Mouse (Mus musculus): ENCODE results near the gene Rpl18. TPM values are rescaled to one million over a fixed set of nuclear protein-coding genes. Genes with fewer than 3 reads are reported as not detected.

Gene Rpl18
- 1,000 to 10,000 TPM; 1,609 to 2,946 (median 2,383) TPM for polyA plus RNA-seq (2017; shearing (Covaris generic))

DNA sequence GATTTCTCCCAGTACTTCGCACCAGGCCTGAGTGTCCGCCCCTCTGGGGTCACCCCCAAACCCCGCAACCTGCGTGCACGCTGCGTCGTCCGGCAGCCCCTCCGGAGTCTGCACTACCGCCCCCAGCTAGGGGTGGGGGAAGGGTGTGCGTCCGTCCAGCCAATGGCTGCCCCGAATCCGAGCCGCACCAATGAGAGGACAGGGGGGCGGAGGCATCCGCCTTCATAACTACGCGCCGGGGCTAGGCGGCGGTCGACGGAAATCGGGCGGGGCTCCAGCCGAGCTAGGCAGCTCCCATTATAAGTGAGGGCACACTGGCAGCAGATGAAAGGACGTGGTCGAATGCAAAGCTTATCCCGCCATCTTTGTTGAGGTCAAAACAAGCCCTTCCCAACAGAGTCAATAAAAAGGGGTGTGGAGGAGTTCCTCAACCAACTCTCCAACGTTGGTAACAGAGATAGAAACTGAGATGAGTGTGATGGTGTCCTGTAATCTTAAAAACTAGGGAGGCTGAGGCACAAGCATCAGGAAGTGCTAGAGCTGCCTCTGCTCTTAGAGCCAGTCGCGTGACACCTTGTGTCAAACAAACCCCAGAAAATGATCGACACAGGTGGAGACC lies at the start of gene Rpl18:
Gene Rpl18 (plus strand): TSS at position 368 of the 619 bp plus-strand sequence.
- ATAC-seq: peak; percentile 86

DNA sequence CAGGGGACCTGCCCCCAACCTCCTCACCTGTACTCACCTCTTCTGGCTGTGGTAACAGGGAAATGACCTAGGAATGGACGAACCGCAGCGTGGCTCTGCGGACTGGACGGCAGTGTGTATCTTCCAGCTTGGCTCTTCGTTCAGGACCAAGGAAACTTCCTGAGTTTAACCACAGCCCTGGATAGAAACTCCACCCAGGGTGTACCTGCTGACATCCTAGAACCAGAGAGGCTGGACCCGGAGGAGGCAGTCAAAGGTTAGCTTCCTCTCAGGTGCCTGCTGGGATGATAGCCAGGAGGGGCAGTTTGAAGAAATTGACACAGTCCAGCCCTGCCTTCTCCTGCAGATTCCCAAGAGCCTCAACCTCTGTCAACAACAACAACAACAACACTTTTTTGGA lies 49.1 kb upstream of the Rpl18 start, which contains the start of gene Fut2:
Gene Fut2 (minus strand): TSS at position 234 of the 400 bp plus-strand sequence.
- no peak for ATAC-seq

DNA sequence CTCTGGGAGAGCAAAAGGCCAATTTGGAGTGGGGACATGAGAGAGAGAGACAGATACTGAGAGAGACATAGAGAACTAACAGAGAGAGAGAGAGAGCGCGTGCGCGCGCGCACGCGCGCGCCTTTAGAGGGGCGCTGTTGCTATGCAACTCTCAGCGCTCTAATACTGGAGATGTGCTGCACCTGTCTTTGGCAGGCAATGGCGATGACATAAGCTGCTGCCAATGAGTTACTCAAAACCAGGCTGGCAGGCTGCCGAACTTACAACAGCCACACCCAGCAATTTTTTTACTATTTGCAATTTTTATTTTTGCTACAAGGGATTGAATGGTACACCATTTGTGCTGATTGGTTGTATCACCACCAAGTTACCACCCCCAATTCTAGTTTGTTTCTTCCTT lies 47.5 kb upstream of the Rpl18 start:
- ATAC-seq: no peak

DNA sequence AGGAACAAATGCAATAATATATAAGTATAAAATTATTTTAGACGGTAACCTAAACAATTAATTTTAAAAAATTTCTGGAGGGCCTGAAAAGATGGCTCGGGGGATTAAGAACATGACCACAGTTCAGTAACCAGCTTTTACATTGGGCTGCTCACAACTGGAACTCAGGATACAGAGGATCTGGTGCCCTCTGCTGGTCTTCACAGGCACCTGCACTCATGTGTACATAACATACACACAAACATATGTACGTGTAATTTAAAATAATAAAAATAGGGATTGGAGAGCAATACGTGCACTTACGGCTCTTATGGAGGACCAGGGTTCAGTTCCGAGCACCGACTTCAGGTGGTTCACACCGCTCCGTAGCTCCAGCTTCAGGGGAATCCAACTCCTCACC lies 46.3 kb upstream of the Rpl18 start:
- no peak for ATAC-seq

DNA sequence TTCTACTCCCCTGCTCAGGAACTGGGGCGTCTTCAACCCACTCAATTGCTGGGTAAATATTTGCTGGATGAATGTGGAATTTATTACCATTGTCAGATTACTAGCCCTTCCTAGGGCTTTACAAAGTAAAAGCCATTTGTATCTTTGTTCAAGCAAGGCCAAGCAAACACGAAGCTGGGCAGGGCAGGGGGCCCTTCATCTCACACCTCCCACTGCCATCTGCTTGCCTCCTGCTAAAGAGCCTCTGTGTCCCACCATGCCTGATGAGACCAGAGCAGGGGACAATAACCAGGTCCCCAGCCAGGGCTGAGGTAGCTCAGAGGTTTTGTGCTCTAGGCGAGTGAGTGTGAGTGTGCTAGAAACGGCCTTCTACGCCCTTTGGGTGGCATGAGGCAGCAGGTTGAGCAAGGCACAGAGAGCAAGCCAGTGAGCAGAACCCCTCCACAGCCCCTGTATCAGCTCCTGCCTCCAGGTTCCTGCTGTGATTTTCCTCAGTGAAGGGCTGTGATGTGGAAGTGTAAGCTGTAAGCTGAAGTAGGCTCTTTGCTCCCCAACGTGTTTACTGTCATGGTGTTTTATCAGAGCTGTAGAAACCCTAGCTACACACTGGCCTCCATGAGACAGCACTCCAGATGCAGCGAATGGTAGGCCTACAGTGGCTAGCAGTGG lies 37.5 kb upstream of the Rpl18 start:
- no peak for ATAC-seq

DNA sequence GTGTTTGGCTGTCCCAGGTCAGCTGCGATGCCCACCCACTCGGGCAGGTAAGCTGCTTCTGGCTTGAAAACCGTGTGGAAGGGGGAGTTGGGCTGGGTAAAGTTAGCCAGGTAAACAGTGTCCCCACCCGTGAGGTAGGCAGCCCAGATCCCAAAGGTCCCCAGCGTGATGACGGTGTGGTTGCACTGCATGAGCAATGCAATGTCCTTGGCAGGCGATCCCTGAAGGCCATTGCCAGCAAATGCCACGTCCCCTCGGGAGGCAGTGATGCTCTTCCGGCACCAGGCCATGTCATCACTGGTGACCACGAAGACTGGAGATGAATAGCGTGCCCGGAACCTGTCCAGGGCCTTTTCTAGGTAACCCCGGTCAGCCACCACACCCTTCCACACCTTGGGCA lies 36.7 kb upstream of the Rpl18 start:
- no peak for ATAC-seq

DNA sequence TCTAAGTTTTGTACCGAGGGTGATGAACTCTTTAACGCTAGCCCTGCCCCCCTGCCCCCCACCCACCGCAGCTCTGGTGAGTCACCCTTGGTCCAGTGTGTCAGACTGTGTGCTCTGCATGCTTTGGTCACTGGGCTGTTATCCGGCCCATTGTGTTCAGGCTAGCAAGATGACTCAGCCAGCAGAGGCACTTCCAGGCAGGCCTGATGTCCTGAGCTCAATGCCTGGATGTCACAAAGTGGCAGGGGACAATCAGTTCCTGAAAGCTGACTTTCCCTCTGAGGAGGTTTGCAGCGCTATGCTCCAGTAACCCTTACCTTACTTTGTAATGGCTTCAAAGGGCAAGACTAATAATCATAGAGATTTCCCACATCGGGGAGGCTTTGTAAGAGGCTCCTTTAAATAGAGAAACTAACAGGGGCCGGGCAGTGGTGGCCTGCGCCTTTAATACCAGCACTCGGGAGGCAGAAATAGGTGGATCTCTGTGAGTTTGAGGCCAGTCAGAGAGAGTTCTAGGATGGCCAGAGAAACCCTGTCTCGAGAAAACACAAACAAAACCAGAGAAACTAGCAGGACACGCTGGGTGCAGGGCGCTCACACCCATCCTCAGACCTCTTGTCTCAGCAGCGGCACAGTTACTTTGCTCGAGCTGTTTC lies 35.2 kb upstream of the Rpl18 start:
- ATAC-seq: no peak

DNA sequence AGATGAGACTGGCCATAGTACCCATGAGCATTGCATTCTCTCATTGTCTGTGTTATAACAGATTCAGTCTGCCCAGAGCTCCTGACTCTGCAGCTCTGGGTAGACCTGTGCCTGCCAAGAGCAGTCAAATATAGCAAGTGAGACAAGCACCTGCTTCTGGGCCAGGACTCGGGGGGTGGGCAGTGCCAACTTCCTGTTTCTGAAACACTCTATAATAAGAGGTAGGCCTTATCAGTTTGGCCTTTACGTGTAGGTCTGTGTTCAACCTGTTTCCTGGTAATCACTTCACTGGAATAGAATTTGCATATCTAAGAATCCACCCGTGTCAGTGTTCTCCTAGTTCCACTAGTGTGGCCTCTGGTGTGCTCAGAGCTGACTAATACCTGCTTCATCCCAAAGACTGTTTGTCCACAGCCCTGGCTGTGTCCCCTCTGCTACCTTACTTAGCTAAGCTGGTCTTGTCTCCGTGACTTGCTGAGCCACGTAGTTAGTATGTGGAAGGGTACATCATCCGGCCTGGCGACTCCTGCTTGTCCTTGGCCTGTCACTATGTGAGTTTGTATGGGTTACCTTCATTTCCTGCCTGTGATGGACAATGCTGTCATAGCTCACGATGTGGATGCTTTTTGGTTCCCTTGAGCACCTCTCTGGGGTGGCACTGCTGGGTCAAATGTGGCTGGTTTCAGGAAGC lies 34.1 kb upstream of the Rpl18 start:
- ATAC-seq: peak; percentile 18

DNA sequence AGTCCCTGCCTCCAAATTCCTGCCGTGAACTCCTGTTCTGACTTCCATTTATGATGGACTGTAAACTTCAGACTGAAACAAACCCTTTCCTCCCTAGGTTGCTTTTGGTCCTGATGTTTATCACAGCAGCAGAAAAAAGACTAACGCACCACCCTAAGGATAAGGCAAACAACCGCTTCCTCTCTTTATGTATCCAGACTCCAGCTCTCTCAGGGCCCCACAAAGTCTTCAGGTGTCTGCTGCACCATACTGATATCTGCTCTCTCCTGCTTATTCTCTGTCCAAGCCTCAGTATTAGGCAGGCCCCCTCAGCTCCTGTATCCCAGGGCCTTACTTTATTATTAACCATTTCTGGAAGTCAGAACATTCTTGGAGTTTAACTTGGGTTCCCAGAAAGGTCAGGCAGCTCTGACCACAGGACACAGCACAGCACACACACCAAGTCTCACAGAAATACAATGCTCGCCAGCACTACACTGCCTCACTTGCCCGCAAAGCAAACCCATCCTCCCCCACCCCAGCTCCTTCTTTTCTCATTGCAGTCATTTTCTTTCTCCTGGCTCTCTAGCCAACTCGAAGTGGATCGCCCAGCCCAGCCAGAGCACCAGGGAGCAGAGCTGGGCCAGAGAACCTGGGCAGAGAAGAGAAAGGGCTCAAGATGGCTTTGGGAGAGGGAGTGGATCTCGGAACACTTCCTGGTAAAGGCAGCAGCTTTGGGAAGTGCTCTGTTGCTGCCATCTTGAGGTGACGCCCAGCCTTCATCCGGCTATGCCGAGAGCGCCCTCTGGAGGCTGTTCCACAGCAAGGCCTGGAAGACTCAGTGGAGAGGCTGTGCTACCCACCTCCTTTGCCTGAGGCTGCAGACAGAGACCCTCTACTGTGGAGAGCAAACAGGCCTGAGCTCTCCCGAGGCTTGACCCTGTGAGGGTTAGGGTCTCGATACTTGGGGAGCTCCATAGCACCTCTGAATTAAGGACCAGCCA lies 32.8 kb upstream of the Rpl18 start:
- ATAC-seq: peak; percentile 86

DNA sequence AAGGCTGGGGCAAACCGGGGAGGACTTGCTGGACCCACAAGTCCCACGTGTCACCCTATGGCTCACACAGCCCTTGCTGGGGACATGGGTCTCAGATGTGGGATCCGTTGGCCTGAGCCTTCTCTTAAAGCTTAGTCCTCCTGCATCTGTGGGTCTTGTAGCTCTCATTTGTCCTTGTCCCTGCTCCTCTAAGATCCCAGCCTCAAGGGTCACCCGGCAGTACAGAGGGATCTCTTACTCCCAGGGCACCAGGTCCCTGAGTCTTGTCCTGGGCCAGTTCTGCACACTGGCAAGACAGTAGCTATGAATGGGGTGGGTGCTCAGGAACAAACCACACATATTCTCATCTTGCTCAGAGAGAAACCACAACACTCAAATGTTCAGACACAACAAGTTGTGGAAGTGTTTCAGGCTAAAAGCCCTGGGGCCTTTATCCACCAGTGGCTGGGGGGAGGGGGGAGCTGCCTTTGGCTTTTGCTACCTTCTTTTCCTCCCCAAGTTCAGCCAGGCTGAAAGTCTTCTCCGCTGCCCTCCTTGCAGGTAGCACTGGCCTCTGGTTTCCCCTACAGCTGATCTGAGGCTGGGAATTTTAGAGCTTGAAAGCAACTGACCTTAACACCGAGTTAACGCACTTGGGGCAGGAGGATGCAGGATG lies 31.7 kb upstream of the Rpl18 start, which contains the start of gene Ntn5:
Gene Ntn5 (plus strand): TSS at position 627 of the 655 bp plus-strand sequence.
- no peak for ATAC-seq

DNA sequence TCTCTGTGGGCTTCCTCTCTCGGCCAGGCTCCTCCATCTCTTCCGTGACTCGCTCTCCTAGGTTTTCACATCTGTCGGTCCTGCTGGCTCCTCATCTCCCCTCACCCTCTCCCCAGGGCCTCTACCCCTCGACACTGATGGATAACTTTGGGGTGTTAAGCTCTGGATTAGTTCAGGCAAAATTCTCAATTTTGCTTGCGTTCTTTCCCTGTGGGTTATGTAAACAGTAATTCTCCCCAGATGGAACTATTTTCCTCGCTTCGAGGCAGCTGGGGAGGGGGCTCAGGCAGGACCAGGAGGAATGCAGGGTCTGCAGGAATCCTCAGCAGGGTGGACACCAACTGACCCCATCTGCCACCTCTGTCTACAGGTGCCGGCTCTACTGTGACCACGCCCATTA lies 29.4 kb upstream of the Rpl18 start:
- no peak for ATAC-seq

DNA sequence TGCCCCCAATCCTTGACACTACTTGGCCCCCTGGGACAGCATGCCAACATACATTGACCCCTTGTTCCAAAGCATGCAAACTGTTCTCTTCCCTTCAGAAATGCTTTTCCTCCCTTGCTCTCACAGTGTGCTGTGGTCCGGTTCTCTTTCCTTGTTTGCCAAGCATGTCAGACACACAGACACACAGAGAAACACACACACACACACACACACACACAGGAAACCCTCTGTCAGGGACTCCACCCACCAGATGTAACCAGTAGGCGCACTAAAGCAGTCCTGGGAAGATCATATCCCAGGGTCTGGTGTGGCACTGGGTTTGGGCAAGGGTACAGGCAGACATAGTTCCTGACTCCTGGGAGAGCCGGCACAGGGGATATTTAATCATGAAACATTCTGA lies 28.4 kb upstream of the Rpl18 start:
- ATAC-seq: no peak

DNA sequence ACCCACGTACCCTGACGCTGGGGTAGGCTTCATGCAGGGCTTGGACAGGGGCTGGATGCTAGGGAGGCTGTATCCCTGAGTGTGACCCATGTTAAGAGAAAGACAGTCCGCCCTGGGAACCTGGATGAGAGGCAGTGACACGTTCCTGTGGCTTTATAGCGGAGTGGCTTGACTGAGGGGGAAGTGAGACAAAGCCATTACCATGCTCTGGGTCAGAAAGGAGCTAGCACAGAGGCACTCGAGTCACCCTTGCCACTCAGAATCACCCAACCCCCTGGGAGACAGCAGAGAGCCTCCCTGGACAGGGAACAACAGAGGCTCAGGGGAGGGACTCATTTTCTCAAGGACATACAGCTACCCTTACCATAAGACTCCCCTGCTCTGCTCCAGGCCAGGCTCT lies 26.2 kb upstream of the Rpl18 start:
- no peak for ATAC-seq

DNA sequence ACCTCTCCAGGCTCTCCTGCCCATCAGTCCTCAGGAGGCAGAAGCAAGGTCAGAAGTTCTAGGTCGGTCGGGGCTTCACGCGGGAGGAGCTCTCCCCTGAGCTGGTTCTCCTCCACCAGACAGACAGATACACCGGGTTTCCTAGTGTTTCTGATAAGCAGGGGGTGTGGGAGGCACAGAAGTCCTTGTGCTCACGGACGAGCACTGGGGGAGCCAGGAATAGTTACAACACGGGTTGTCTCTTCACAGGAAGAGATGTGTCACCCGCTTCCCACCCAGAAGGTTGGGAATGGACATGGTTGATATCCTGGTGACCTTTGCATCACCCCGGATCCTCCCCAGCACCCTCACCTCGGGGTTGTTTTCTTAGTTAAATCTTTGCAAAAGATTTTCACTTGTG lies 25.5 kb upstream of the Rpl18 start:
- ATAC-seq: no peak

DNA sequence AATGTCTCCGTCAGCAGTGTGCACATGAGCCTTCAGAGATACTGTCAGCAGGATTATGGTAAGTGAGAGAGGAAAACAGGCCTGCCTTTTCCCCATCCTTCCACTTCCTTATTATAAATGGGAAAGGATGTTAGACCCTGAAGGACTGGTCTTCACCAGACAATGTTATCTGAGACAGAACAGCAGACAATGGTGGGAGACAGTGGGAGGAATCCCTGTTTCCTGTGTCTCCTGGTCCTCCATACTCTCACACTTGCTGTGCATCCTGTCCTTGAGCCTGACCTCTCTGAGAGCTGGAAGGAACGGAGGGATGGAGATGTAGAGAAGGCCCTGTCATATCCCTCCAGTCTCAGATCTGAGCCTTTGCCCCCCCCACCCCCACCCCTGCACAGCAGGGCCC lies 22.9 kb upstream of the Rpl18 start:
- no peak for ATAC-seq

DNA sequence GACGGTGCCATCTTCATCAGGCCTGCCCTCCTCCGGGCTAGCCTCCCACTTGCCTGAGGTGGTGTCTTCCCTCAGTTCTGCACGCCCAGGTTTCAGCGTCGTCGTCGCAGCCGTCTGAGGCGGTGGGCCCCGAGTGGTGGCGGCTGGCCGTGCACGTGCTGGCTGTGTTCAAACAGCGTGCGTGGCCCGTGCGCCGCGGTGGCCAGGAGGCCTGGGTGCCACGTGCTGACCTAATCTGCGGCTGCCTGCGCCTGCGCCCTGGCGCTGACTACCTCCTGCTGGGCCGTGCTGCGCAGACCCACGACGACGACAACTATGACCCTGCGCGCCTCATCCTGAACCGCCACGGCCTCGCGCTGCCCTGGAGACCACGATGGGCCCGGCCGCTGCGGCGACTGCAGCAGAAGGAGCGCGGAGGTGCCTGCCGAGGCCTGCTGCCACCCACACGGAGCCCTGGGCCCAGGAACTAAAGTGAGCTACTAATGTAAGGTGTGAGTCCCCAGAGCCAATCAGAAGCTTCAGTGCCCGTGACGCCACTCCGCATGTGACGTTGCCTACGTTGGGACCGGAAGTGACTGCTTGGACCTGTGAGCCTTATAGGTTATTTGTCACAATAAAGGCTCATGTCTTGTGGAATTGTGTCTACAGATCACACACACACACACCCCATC lies 21.2 kb upstream of the Rpl18 start, which contains the start of gene Sec1:
Gene Sec1 (minus strand): TSS at position 482 of the 671 bp plus-strand sequence.
- no peak for ATAC-seq

DNA sequence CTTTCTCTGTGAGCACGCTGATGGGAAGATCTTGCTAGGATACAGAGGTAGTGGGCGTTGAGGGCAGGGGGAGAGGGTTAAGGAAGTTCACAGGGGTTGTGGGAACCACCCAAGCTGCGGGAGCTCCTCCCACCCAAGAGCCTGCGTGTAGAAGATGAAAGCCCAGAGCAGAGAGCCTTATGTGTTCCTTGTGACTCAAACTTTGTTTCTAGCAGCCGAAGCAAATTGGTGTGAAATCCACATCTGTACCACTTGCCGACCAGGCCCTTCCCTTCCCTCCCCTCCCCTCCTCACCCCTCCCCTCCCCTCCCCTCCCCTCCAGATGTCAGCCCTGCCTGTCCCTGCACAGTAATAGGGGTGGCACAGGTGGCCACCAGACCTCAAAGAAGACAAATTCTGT lies 20.2 kb upstream of the Rpl18 start:
- peak; percentile 28 for ATAC-seq

DNA sequence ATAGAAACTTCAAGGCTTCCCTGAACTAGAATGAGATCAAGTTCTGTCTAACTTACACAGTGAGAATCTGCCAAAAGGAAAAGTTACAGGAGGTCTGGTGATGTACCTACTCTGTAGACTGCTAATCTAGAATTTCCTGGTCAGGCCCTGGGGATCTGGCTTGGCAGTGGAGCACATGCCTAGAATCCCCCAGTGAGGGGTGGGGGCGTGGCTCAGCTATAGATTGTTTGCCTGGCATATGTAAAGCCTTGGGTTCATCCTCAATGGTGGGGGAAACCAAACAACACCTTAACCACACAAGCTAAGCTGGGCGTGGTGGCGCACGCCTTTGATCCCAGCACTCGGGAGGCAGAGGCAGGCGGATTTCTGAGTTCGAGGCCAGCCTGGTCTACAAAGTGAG lies 17.4 kb upstream of the Rpl18 start:
- no peak for ATAC-seq

DNA sequence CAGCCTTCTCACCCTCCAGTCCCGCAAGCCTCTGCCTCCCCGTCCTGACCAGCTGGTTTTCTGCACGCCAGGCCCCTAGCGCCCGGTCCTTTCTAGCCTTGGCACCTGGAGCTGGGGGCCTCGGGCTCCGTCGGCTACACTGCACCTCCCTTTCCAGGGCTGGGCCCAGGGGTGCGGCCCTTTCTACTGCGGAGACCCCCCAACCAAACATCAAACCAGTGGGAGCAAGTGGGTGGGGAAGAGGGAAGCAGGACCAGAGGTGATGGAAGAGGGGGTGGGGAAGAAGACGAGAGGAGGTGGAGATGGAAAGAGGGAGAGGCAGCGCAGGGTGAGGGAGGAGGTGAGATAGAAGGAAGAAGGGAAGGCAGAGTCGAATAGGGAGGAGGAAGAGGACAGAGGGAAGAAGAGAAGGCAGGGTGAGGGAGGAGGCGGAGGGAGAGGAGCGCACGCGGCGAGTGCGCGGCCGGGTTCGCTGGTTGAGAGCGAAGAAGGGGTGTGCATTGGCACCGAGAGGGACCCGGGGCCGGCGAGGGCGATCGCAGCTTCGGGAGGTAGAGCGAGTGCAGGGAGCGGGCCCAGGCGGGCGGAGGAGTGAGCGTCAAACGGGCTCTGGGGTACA lies 15.6 kb upstream of the Rpl18 start, which contains the start of gene Car11:
Gene Car11 (plus strand): TSS at position 321 of the 619 bp plus-strand sequence.
- no peak for ATAC-seq

Measured in inflammation-experienced regulatory T-cells, adult 6 months (primary cell).